Mouse (Mus musculus) ES-E14 (cell line): ENCODE data around the gene Col6a3. TPM values are rescaled to one million over a fixed set of nuclear protein-coding genes. Genes with fewer than 3 reads are reported as not detected.

Experiments used
- DNase-seq: peaks from one replicate; pipeline ENCODE4 v3.0.0-alpha.2; 2013; ENCODE audit warnings: low read depth, low spot score
- H3K27ac ChIP-seq: 2 replicates; pipeline ENCODE4 v1.5.1; 2012; ENCODE audit warnings: low read depth, mild to moderate bottlenecking, low read length, moderate library complexity, mixed read lengths; ENCODE audit not compliant: poor library complexity, insufficient read depth, severe bottlenecking
- H3K36me3 ChIP-seq: 2 replicates; pipeline ENCODE4 v1.6.1; 2012; ENCODE audit warnings: mild to moderate bottlenecking, low read length, moderate library complexity, mixed read lengths; ENCODE audit not compliant: control insufficient read depth, poor library complexity, insufficient read depth, severe bottlenecking
- H3K4me1 ChIP-seq, 2 experiments: fragments of 150-350 bp in 1 of 2; sonication (generic) in 1 of 2; 2 replicates each; pipeline ENCODE4 v1.6.1; 2012; ENCODE audit warnings: low read length in 2 of 2, mild to moderate bottlenecking in 1 of 2, mixed read lengths in 1 of 2; ENCODE audit not compliant: control insufficient read depth in 2 of 2, insufficient read depth in 2 of 2, poor library complexity in 1 of 2
- H3K4me3 ChIP-seq, 2 experiments: fragments of 150-350 bp in 1 of 2; sonication (generic) in 1 of 2; 2 replicates each; pipeline ENCODE4 v1.5.1; 2012; ENCODE audit warnings: low read length in 2 of 2, low read depth in 1 of 2, mild to moderate bottlenecking in 1 of 2, mixed read lengths in 1 of 2; ENCODE audit not compliant: insufficient read depth in 1 of 2, poor library complexity in 1 of 2, severe bottlenecking in 1 of 2
- H3K9ac ChIP-seq: 2 replicates; pipeline ENCODE4 v1.6.1; 2012; ENCODE audit warnings: low read depth, mild to moderate bottlenecking, low read length, mixed read lengths; ENCODE audit not compliant: poor library complexity, insufficient read depth, severe bottlenecking
- H3K9me3 ChIP-seq: fragments of 150-350 bp; sonication (generic); 2 replicates; pipeline ENCODE4 v1.6.1; 2012; ENCODE audit warnings: low read depth, mild to moderate bottlenecking, low read length; ENCODE audit not compliant: control insufficient read depth, insufficient read depth
- CHD2 ChIP-seq: IDR thresholded peaks from 2 replicates; pipeline ENCODE4 v1.6.1; 2014; ENCODE audit warnings: mild to moderate bottlenecking, low read depth, low read length, inconsistent platforms
- HCFC1 ChIP-seq: IDR thresholded peaks from 2 replicates; pipeline ENCODE4 v1.6.1; 2012; ENCODE audit warnings: low read length, inconsistent platforms, borderline replicate concordance; ENCODE audit not compliant: insufficient read depth
- MAFK ChIP-seq: IDR thresholded peaks from 2 replicates; pipeline ENCODE4 v1.6.1; 2014; ENCODE audit warnings: mild to moderate bottlenecking, low read depth, low read length, inconsistent platforms; ENCODE audit not compliant: insufficient read depth
- ZC3H11A ChIP-seq: IDR thresholded peaks from 2 replicates; pipeline ENCODE4 v1.6.1; 2012; ENCODE audit warnings: low read depth, mild to moderate bottlenecking, inconsistent platforms, low read length, borderline replicate concordance
- ZNF384 ChIP-seq: IDR thresholded peaks from 2 replicates; pipeline ENCODE4 v1.6.1; 2012; ENCODE audit warnings: low read depth, low read length, inconsistent platforms
- in situ Hi-C, 2 experiments: fragments of 600-800 bp; cut with MboI; formaldehyde crosslinking; loops; one replicate each; pipeline ENCODE4 v1.15.1; 2025; ENCODE audit warnings: low sequenced_read_pairs in 2 of 2, inconsistent platforms in 1 of 2; ENCODE audit not compliant: unreplicated experiment in 2 of 2
- total RNA-seq: library from RNA; depleted of rRNA; stranded (reverse); fragments of 300-350 nt; gene quantifications from 2 replicates; pipeline ENCODE4 v1.2.3, GENCODE M21; 2012

Col6a3 gene
- total RNA-seq, 1 experiment: 0.89 TPM

- Histone ChIP-seq H3K27ac (no peak overlapping the region), H3K9me3 (no peaks in the 10 kb centered on the region), H3K4me1 (no peaks in the 10 kb centered on the region), H3K4me3 (no peak overlapping the region), H3K9ac (no peak overlapping the region), H3K36me3 (no peaks in the 10 kb centered on the region)
- TF ChIP-seq MAFK (no peak), CHD2 (no peak), ZC3H11A (no peak), HCFC1 (no peak), ZNF384 (no peak)
- in situ Hi-C loops: no loop called here
- DNase-seq: no peak
Measured at GRCm38 (mm10) chr1:90870581-90870980, 26.8 kb upstream of the Col6a3 start.

GRCm38 (mm10) chr1:90866734-90867133 is 23.0 kb upstream of the Col6a3 start:
- no peaks in the 10 kb centered on the region for H3K9me3 ChIP-seq
- H3K27ac ChIP-seq: no peak overlapping the region
- no peak overlapping the region for H3K4me3 ChIP-seq
- H3K36me3 ChIP-seq: no peaks in the 10 kb centered on the region
- no peak overlapping the region for H3K9ac ChIP-seq
- no peaks in the 10 kb centered on the region for H3K4me1 ChIP-seq
- no peak for TF ChIP-seq ZNF384
- TF ChIP-seq ZC3H11A: no peak
- no peak for TF ChIP-seq MAFK
- TF ChIP-seq CHD2: no peak
- no peak for DNase-seq
- in situ Hi-C loops: no loop called here

GRCm38 (mm10) chr1:90855880-90856279 is 12.1 kb upstream of the Col6a3 start:
- no peaks in the 10 kb centered on the region for H3K36me3 ChIP-seq
- TF ChIP-seq ZNF384: no peak
- TF ChIP-seq CHD2: no peak
- no peak for TF ChIP-seq ZC3H11A
- TF ChIP-seq HCFC1: no peak
- no peak for TF ChIP-seq MAFK
- H3K9me3 ChIP-seq: no peaks in the 10 kb centered on the region
- H3K27ac ChIP-seq: no peak overlapping the region
- in situ Hi-C loops: no loop called here
- no peak overlapping the region for H3K9ac ChIP-seq
- no peaks in the 10 kb centered on the region for H3K4me1 ChIP-seq
- no peak for DNase-seq
- no peak overlapping the region for H3K4me3 ChIP-seq

- H3K27ac ChIP-seq: no peak overlapping the region
- no peaks in the 10 kb centered on the region for H3K4me1 ChIP-seq
- no peak for DNase-seq
- no peaks in the 10 kb centered on the region for H3K36me3 ChIP-seq
- H3K9me3 ChIP-seq: no peaks in the 10 kb centered on the region
- in situ Hi-C loops: loop anchor here in 1 of 2 experiments (25.0 kb wide), 1 partner anchor 188 kb away; no protein-coding TSS in a partner anchor
- TF ChIP-seq CHD2: no peak
- TF ChIP-seq ZNF384: no peak
- no peak for TF ChIP-seq HCFC1
- no peak for TF ChIP-seq MAFK
- no peak for TF ChIP-seq ZC3H11A
- H3K4me3 ChIP-seq: no peak overlapping the region
- H3K9ac ChIP-seq: no peak overlapping the region
Measured at GRCm38 (mm10) chr1:90849836-90850235, 6.1 kb upstream of the Col6a3 start.

- H3K9me3 ChIP-seq: no peaks in the 10 kb centered on the region
- H3K4me3 ChIP-seq: no peak overlapping the region
- H3K9ac ChIP-seq: no peak overlapping the region
- DNase-seq: no peak
- H3K36me3 ChIP-seq: no peaks in the 10 kb centered on the region
- H3K27ac ChIP-seq: no peak overlapping the region
- TF ChIP-seq MAFK: no peak
- no peak for TF ChIP-seq HCFC1
- TF ChIP-seq ZC3H11A: no peak
- TF ChIP-seq CHD2: no peak
- no peak for TF ChIP-seq ZNF384
- in situ Hi-C loops: loop anchor here in 1 of 2 experiments (25.0 kb wide), 1 partner anchor 183 kb away; no protein-coding TSS in a partner anchor
- no peaks in the 10 kb centered on the region for H3K4me1 ChIP-seq
Measured at GRCm38 (mm10) chr1:90845206-90845605, 1.4 kb upstream of the Col6a3 start.
